Mouse (Mus musculus): ENCODE measurements around the gene Ap5s1. TPM values are rescaled to one million over a fixed set of nuclear protein-coding genes. Genes with fewer than 3 reads are reported as not detected.

The Ap5s1 gene
- polyA plus RNA-seq, 1 experiment from 2014 or later, result 37.3 TPM

DNA sequence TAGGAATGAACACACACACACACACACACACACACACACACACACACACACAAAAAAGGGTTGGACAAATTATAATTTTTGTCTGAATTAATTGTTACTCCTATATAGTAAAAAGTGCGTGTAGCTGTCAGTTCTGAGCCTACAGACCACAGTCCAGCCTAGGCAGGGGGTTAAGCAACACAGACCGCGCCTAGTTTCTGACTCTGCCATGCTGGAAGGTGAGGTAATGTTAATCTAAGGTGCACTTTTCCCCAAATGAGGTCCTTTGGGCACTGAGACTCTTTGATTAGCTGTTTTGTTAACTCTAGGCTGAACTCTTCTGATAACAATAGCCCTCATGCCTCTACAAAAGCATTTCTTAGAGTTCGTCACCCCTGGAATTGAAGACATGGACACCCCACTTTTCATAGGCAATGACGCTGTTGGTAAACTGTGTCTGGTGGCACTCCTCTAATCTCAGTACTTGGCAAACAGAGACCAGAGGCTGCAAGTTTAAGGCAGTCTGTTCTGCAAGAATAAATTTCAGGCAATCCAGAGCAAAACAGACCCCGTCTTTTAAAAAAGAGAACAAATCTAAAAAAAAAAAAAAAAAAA lies 3.0 kb upstream of the Ap5s1 start:
- Histone ChIP-seq H3K9ac (ENCODE audit: low read depth, low read length) (no peak overlapping the region), H3K4me3 (ENCODE audit: low read depth, low read length) (no peak overlapping the region), H3K4me2 (replicated peaks; ENCODE audit: low read depth) (no peak overlapping the region), H3K27me3 (replicated peaks; ENCODE audit: control insufficient read depth, insufficient read depth, low read length) (no peaks in the 10 kb centered on the region), H3K9me3 (ENCODE audit: control insufficient read depth) (no peaks in the 10 kb centered on the region), H3K4me1 (replicated peaks; ENCODE audit: control insufficient read depth, insufficient read depth, low read length) (peaks cover 9% of the 10 kb centered on the region; the same call in 1 of the 2 replicates), H3K36me3 (ENCODE audit: control insufficient read depth, insufficient read depth) (no peaks in the 10 kb centered on the region; the same call in 1 of the 2 replicates), H3K27ac (ENCODE audit: low read depth, low read length) (peak overlapping the region; percentile 87; the same call in 1 of the 2 replicates)
- 73% methylated on average over 6 of the region's 6 CpGs for WGBS
- TF ChIP-seq CTCF (IDR thresholded peaks at IDR 0.05; ENCODE audit: low read depth), result no peak
- peak; percentile 43; the same call in 1 of the 2 replicates for ATAC-seq

GRCm38 (mm10) chr2:131204410-131204981 lies 2.4 kb upstream of the Ap5s1 start:
- H3K36me3 ChIP-seq (ENCODE audit: control insufficient read depth, insufficient read depth), result no peaks in the 10 kb centered on the region
- peak overlapping the region; percentile 25; the same call in 1 of the 2 replicates for H3K4me2 ChIP-seq (replicated peaks; ENCODE audit: low read depth)
- peak overlapping the region; percentile 87 for H3K27ac ChIP-seq (ENCODE audit: low read depth, low read length)
- peak; percentile 95 for ATAC-seq
- H3K27me3 ChIP-seq (replicated peaks; ENCODE audit: control insufficient read depth, insufficient read depth, low read length), result no peaks in the 10 kb centered on the region
- no peaks in the 10 kb centered on the region for H3K9me3 ChIP-seq (ENCODE audit: control insufficient read depth)
- peaks cover 12% of the 10 kb centered on the region for H3K4me1 ChIP-seq (replicated peaks; ENCODE audit: control insufficient read depth, insufficient read depth, low read length)
- no peak overlapping the region for H3K4me3 ChIP-seq (ENCODE audit: low read depth, low read length)
- TF ChIP-seq CTCF (IDR thresholded peaks at IDR 0.05; ENCODE audit: low read depth), result no peak; the same call in 1 of the 2 replicates
- 7% methylated on average over 7 of the region's 7 CpGs for WGBS
- 0 out of 2 replicates have a peak overlapping the region, but pooled peaks have one; percentile 18 for H3K9ac ChIP-seq (ENCODE audit: low read depth, low read length)

DNA sequence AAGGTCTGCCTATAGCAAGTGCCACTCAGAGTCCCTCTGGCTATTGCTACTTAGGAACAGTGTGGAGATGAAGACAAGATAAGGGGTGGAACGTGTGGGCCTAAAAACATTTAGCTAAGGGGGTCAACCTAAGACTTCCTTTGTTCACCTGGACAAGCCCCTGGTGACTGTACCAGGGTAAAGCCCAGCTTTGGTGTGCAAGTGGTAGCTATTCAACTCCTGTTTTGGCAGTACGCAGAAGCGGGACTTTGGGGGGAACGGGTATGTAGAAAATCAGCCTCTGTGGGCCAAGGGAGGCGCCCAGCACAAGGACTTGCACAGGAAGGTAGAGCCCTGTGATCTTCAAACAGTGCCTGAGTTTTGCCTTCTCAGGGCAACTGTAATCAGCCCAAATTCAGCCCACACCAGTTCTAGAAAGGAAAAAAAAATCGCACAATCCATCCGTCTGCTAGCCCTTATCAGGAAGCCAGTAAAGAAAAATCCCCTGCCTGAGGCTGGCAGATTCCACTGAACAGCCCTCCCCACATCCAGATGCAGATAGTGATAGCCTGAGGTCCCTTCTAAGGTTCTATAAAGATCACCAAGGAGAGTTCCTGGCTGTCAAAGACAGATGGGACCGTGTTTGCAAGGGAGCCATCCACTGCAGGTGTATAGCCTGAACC lies 1.2 kb upstream of the Ap5s1 start:
- no peak overlapping the region for H3K4me2 ChIP-seq (replicated peaks; ENCODE audit: low read depth)
- WGBS, result 72% methylated on average over 8 of the region's 8 CpGs
- no peak overlapping the region for H3K4me3 ChIP-seq (ENCODE audit: low read depth, low read length)
- H3K27me3 ChIP-seq (replicated peaks; ENCODE audit: control insufficient read depth, insufficient read depth, low read length), result no peaks in the 10 kb centered on the region
- no peak for TF ChIP-seq CTCF (IDR thresholded peaks at IDR 0.05; ENCODE audit: low read depth)
- no peak for ATAC-seq
- peaks cover 13% of the 10 kb centered on the region for H3K4me1 ChIP-seq (replicated peaks; ENCODE audit: control insufficient read depth, insufficient read depth, low read length)
- H3K9me3 ChIP-seq (ENCODE audit: control insufficient read depth), result no peaks in the 10 kb centered on the region
- H3K9ac ChIP-seq (ENCODE audit: low read depth, low read length), result no peak overlapping the region
- no peak overlapping the region for H3K27ac ChIP-seq (ENCODE audit: low read depth, low read length)
- H3K36me3 ChIP-seq (ENCODE audit: control insufficient read depth, insufficient read depth), result no peaks in the 10 kb centered on the region

- no peak overlapping the region for H3K4me3 ChIP-seq (ENCODE audit: low read depth, low read length)
- WGBS, result 81% methylated on average over 2 of the region's 2 CpGs
- H3K9ac ChIP-seq (ENCODE audit: low read depth, low read length), result no peak overlapping the region
- no peak overlapping the region for H3K4me2 ChIP-seq (replicated peaks; ENCODE audit: low read depth)
- H3K36me3 ChIP-seq (ENCODE audit: control insufficient read depth, insufficient read depth), result peaks cover 6% of the 10 kb centered on the region; the same call in 1 of the 2 replicates
- H3K4me1 ChIP-seq (replicated peaks; ENCODE audit: control insufficient read depth, insufficient read depth, low read length), result peaks cover 21% of the 10 kb centered on the region
- no peaks in the 10 kb centered on the region for H3K9me3 ChIP-seq (ENCODE audit: control insufficient read depth)
- no peak for TF ChIP-seq CTCF (IDR thresholded peaks at IDR 0.05; ENCODE audit: low read depth)
- ATAC-seq, result no peak
- no peak overlapping the region for H3K27ac ChIP-seq (ENCODE audit: low read depth, low read length)
- H3K27me3 ChIP-seq (replicated peaks; ENCODE audit: control insufficient read depth, insufficient read depth, low read length), result no peaks in the 10 kb centered on the region
These were observed 1.5 kb downstream of the Ap5s1 start for GRCm38 (mm10) chr2:131208356-131208755.

- 69% methylated on average over 4 of the region's 4 CpGs for WGBS
- Histone ChIP-seq H3K4me1 (replicated peaks; ENCODE audit: control insufficient read depth, insufficient read depth, low read length) (peaks cover 21% of the 10 kb centered on the region), H3K36me3 (ENCODE audit: control insufficient read depth, insufficient read depth) (peaks cover 6% of the 10 kb centered on the region; the same call in 1 of the 2 replicates), H3K4me2 (replicated peaks; ENCODE audit: low read depth) (peak overlapping the region; percentile 78), H3K4me3 (ENCODE audit: low read depth, low read length) (no peak overlapping the region), H3K27me3 (replicated peaks; ENCODE audit: control insufficient read depth, insufficient read depth, low read length) (no peaks in the 10 kb centered on the region), H3K9ac (ENCODE audit: low read depth, low read length) (peak overlapping the region; percentile 79; the same call in 1 of the 2 replicates), H3K9me3 (ENCODE audit: control insufficient read depth) (no peaks in the 10 kb centered on the region), H3K27ac (ENCODE audit: low read depth, low read length) (peak overlapping the region; percentile 96)
- no peak for TF ChIP-seq CTCF (IDR thresholded peaks at IDR 0.05; ENCODE audit: low read depth)
- ATAC-seq, result no peak
These were observed 2.4 kb downstream of the Ap5s1 start for GRCm38 (mm10) chr2:131209125-131209795.

Measured in intestine, postnatal 0 days (tissue).